In genomic region chr2:152615563-152615962, GRCm38 (mm10) we compare ENCODE assay signal across 8 mouse cellular contexts. TPM values are rescaled to one million over a fixed set of nuclear protein-coding genes. Genes with fewer than 3 reads are reported as not detected.
DNase-seq lines count a peak whose midpoint lies in the region; ATAC-seq lines count a peak whose summit lies in the region.

No protein-coding gene starts in this region.

- no peaks in the 10 kb centered on the region for H3K27me3 ChIP-seq in heart, embryonic 12.5 days (replicated peaks)

- H3K4me3 ChIP-seq in heart, embryonic 12.5 days = no peak overlapping the region

- DNase-seq in NIH3T3 (ENCODE audit: low read depth) = peak; percentile 91
- DNase-seq in kidney, postnatal 25 days = peak; percentile 49 to 65
- DNase-seq in lung, adult 18-20 months = peak; percentile 25 to 42
- DNase-seq in ovary, postnatal 14 days (ENCODE audit: low spot score) = peak; percentile 55
- DNase-seq in urinary bladder, postnatal 4 days (ENCODE audit: low spot score in 2 of 2) = no peak

- WGBS in heart, embryonic 12.5 days = 11% methylated on average over 7 of the region's 7 CpGs

- no peak overlapping the region for H3K27ac ChIP-seq in heart, embryonic 12.5 days (ENCODE audit: poor library complexity, severe bottlenecking)

- H3K4me2 ChIP-seq in heart, embryonic 12.5 days = no peak overlapping the region

- H3K9me3 ChIP-seq in heart, embryonic 12.5 days (replicated peaks) = no peaks in the 10 kb centered on the region

- no peaks in the 10 kb centered on the region for H3K36me3 ChIP-seq in heart, embryonic 12.5 days

- ATAC-seq in CD4-positive, CD25-positive, alpha-beta regulatory T cell, adult 4 months = peak; percentile 58
- ATAC-seq in common myeloid progenitor, adult 5-6 weeks (replicated peaks; ENCODE audit: low read depth, poor library complexity, severe bottlenecking) = peak; percentile 88
- ATAC-seq in heart, embryonic 12.5 days (ENCODE audit: insufficient number of reproducible peaks, low FRiP score) = 0 out of 2 replicates have a peak, but pooled peaks have one; percentile 18

- H3K9ac ChIP-seq in heart, embryonic 12.5 days = no peak overlapping the region

- peaks cover 3% of the 10 kb centered on the region for H3K4me1 ChIP-seq in heart, embryonic 12.5 days (replicated peaks)

RNA-seq across cellular contexts. Expression of gene Defb25, which starts 7.3 kb away (rescaled TPM):
- polyA plus RNA-seq in CD4-positive, CD25-positive, alpha-beta regulatory T cell, adult 4 months (2017; shearing (Covaris generic)) = not detected
- total RNA-seq in common myeloid progenitor, adult 5-6 weeks (2017) = not detected in 2 replicates
- polyA plus RNA-seq in heart, embryonic 12.5 days (2016; fragmentation: Nextera tagmentation; extraction: Ambion mirVana) = not detected in 2 replicates

RNA-seq across cellular contexts. Expression of gene Rem1, which starts 11.2 kb away (rescaled TPM):
- not detected for polyA plus RNA-seq in CD4-positive, CD25-positive, alpha-beta regulatory T cell, adult 4 months (2017; shearing (Covaris generic))
- total RNA-seq in common myeloid progenitor, adult 5-6 weeks (2017) = 0.50 TPM in 1 of 2 replicates, not detected in the other
- 9.5 and 10.1 TPM in 2 replicates for polyA plus RNA-seq in heart, embryonic 12.5 days (2016; fragmentation: Nextera tagmentation; extraction: Ambion mirVana)

RNA-seq across cellular contexts. Expression of gene Defb36, which starts 11.4 kb away (rescaled TPM):
- polyA plus RNA-seq in CD4-positive, CD25-positive, alpha-beta regulatory T cell, adult 4 months (2017; shearing (Covaris generic)) = not detected
- total RNA-seq in common myeloid progenitor, adult 5-6 weeks (2017) = not detected in 2 replicates
- not detected in 2 replicates for polyA plus RNA-seq in heart, embryonic 12.5 days (2016; fragmentation: Nextera tagmentation; extraction: Ambion mirVana)

RNA-seq across cellular contexts. Expression of gene Defb45, which starts 16.4 kb away (rescaled TPM):
- polyA plus RNA-seq in CD4-positive, CD25-positive, alpha-beta regulatory T cell, adult 4 months (2017; shearing (Covaris generic)) = not detected
- total RNA-seq in common myeloid progenitor, adult 5-6 weeks (2017) = not detected in 2 replicates
- polyA plus RNA-seq in heart, embryonic 12.5 days (2016; fragmentation: Nextera tagmentation; extraction: Ambion mirVana) = not detected in 2 replicates

RNA-seq across cellular contexts. Expression of gene Defb19, which starts 35.5 kb away (rescaled TPM):
- polyA plus RNA-seq in CD4-positive, CD25-positive, alpha-beta regulatory T cell, adult 4 months (2017; shearing (Covaris generic)) = not detected
- total RNA-seq in common myeloid progenitor, adult 5-6 weeks (2017) = not detected in 2 replicates
- 0.88 and 0.98 TPM in 2 replicates for polyA plus RNA-seq in heart, embryonic 12.5 days (2016; fragmentation: Nextera tagmentation; extraction: Ambion mirVana)

Comparison
In these comparisons a context has a peak if more than half of its experiments do, and no peak if none do; other contexts are left out.
1. ATAC-seq: peak in every context shown above with its lines; median percentile 88 in common myeloid progenitor, adult 5-6 weeks; 58 in CD4-positive, CD25-positive, alpha-beta regulatory T cell, adult 4 months; 18 in heart, embryonic 12.5 days.
2. DNase-seq: peak in NIH3T3 (single experiment), kidney, postnatal 25 days (2 of 2), lung, adult 18-20 months (2 of 2) and ovary, postnatal 14 days (single experiment); none in urinary bladder, postnatal 4 days (0 of 2).